Mouse (Mus musculus) stomach, postnatal 0 days (tissue): Measurements from ENCODE around the gene Gm973. TPM values are rescaled to one million over a fixed set of nuclear protein-coding genes. Genes with fewer than 3 reads are reported as not detected.

Experiments
- ATAC-seq: fragments of 200-750 bp; cut with Nextera tagmentation; 2 replicates; pipeline ENCODE4 v1.8.0; 2017; ENCODE audit not compliant: low FRiP score, low TSS enrichment
- DNase-seq: peaks from one replicate; pipeline ENCODE4 v3.0.0-alpha.2; 2016; ENCODE audit warnings: low spot score
- H3K27ac ChIP-seq: fragments of 300-500 bp; sonication (generic); replicated peaks from 2 replicates; pipeline ENCODE4 v1.5.1; 2014; ENCODE audit warnings: mild to moderate bottlenecking, control low read depth
- H3K27me3 ChIP-seq: fragments of 300-500 bp; sonication (generic); 2 replicates; pipeline ENCODE4 v1.6.1; 2014; ENCODE audit warnings: low read length; ENCODE audit not compliant: control insufficient read depth, insufficient read depth
- H3K36me3 ChIP-seq: fragments of 300-500 bp; sonication (generic); 2 replicates; pipeline ENCODE4 v1.6.1; 2014; ENCODE audit warnings: low read length, mixed read lengths; ENCODE audit not compliant: control insufficient read depth, insufficient read depth
- H3K4me1 ChIP-seq: fragments of 300-500 bp; sonication (generic); replicated peaks from 2 replicates; pipeline ENCODE4 v1.6.1; 2014; ENCODE audit warnings: antibody characterized with exemption; ENCODE audit not compliant: control insufficient read depth, insufficient read depth
- H3K4me2 ChIP-seq: fragments of 300-500 bp; sonication (generic); replicated peaks from 2 replicates; pipeline ENCODE4 v1.6.1; 2014; ENCODE audit warnings: low read depth, mild to moderate bottlenecking, control low read depth, moderate library complexity
- H3K4me3 ChIP-seq: fragments of 300-500 bp; sonication (generic); 2 replicates; pipeline ENCODE4 v1.5.1; 2014; ENCODE audit warnings: low read depth, low read length, control low read depth
- H3K9ac ChIP-seq: fragments of 300-500 bp; sonication (generic); 2 replicates; pipeline ENCODE4 v1.6.1; 2014; ENCODE audit warnings: mild to moderate bottlenecking, low read length, control low read depth, mixed read lengths
- H3K9me3 ChIP-seq: fragments of 300-500 bp; sonication (generic); 2 replicates; pipeline ENCODE4 v1.6.1; 2016; ENCODE audit warnings: low read length; ENCODE audit not compliant: control insufficient read depth
- CTCF ChIP-seq: IDR thresholded peaks from 2 replicates; pipeline ENCODE4 v1.5.1; 2016; ENCODE audit warnings: antibody characterized with exemption, low read depth, mild to moderate bottlenecking, moderate library complexity
- EP300 ChIP-seq: optimal IDR thresholded peaks from 2 replicates; pipeline ENCODE3; 2016; ENCODE audit warnings: antibody characterized with exemption
- WGBS: fragments of 180-500 bp; shearing (Covaris S2); extraction: QIAGEN DNeasy Blood & Tissue Kit; methylation state at CpG from one replicate; pipeline ENCODE4 v1.1.7; 2014; 5-methylcytosine and 5-hydroxymethylcytosine counted together
- polyA plus RNA-seq: library from polyadenylated mRNA; unstranded; fragments of >200 nt; fragmentation: Nextera tagmentation; extraction: Ambion mirVana; gene quantifications from 2 replicates; pipeline ENCODE4 v1.2.1, GENCODE M21; 2015

The Gm973 gene
- polyA plus RNA-seq, 1 experiment from 2014 or later = 0.51 TPM

DNA sequence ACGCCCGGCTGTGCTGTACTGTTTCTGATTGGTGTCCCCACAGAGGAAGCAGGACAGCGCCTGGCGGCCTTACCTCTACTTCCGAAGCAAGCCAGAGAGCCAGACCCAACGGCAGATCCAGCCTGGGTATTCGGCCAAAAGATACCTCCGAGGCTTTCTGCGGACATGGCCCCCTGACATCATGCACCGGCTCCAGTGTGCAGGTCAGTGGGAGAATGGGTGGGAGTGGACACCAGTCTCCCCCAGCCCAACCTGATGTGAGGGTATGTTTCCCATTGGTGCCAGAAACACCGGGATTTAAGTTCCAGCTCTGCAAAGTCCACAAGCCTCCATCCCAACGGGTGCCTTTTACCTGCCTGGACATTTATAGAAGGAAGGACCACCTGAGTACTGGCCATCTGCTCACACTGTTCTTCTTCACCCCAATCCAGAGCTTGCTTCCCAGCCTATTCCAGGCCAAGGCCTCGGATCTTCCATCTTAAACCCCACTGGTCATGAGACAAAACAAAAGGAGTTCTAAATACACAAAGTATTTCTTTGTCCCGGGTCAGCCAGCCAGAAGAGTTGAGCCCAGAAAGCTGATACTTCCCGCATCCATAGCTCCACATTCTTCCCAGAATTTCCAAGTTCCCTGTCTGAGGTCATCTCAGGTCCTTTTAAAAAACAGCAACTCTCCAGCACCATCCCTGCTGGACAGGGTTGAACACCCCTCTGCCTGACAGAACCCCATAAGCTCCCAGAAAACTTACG, 25.4 kb downstream of the Gm973 start:
- no peak for ATAC-seq
- Histone ChIP-seq H3K4me2 (no peak overlapping the region), H3K9ac (no peak overlapping the region), H3K9me3 (no peaks in the 10 kb centered on the region), H3K27ac (no peak overlapping the region), H3K4me3 (no peak overlapping the region), H3K36me3 (no peaks in the 10 kb centered on the region), H3K4me1 (no peaks in the 10 kb centered on the region), H3K27me3 (no peaks in the 10 kb centered on the region)
- 87% methylated on average over 16 of the region's 16 CpGs for WGBS
- TF ChIP-seq EP300 (no peak), CTCF (no peak)
- DNase-seq = no peak

- Histone ChIP-seq H3K4me1 (no peaks in the 10 kb centered on the region), H3K4me3 (no peak overlapping the region), H3K36me3 (no peaks in the 10 kb centered on the region), H3K27ac (no peak overlapping the region), H3K9ac (no peak overlapping the region), H3K27me3 (no peaks in the 10 kb centered on the region), H3K9me3 (no peaks in the 10 kb centered on the region), H3K4me2 (no peak overlapping the region)
- WGBS = 57% methylated on average over 6 of the region's 6 CpGs
- DNase-seq (no peak), ATAC-seq (no peak)
- no peak for TF ChIP-seq CTCF
Observed at GRCm38 (mm10) chr1:59542231-59542630, 26.2 kb downstream of the Gm973 start.

GRCm38 (mm10) chr1:59543911-59544310, 27.8 kb downstream of the Gm973 start:
- WGBS = 70% methylated on average over 8 of the region's 8 CpGs

GRCm38 (mm10) chr1:59548486-59548885, 32.4 kb downstream of the Gm973 start:
- no peak overlapping the region for H3K4me2 ChIP-seq
- H3K4me1 ChIP-seq = no peaks in the 10 kb centered on the region
- DNase-seq (no peak), ATAC-seq (no peak)
- no peak overlapping the region for H3K9ac ChIP-seq
- H3K9me3 ChIP-seq = no peaks in the 10 kb centered on the region
- H3K27me3 ChIP-seq = no peaks in the 10 kb centered on the region
- WGBS = 91% methylated on average over 5 of the region's 5 CpGs
- TF ChIP-seq EP300 = no peak
- no peak for TF ChIP-seq CTCF
- H3K27ac ChIP-seq = no peak overlapping the region
- H3K4me3 ChIP-seq = no peak overlapping the region
- H3K36me3 ChIP-seq = no peaks in the 10 kb centered on the region

More at GRCm38 (mm10) chr1:59543911-59544310, 27.8 kb downstream of the Gm973 start:
- H3K4me1 ChIP-seq = no peaks in the 10 kb centered on the region
- H3K9me3 ChIP-seq = no peaks in the 10 kb centered on the region
- H3K4me3 ChIP-seq = no peak overlapping the region
- H3K4me2 ChIP-seq = no peak overlapping the region
- no peaks in the 10 kb centered on the region for H3K27me3 ChIP-seq
- ATAC-seq (no peak), DNase-seq (no peak)
- TF ChIP-seq CTCF (no peak), EP300 (no peak)
- no peak overlapping the region for H3K27ac ChIP-seq
- H3K36me3 ChIP-seq = no peaks in the 10 kb centered on the region
- H3K9ac ChIP-seq = no peak overlapping the region

- no peak overlapping the region for H3K4me3 ChIP-seq
- ATAC-seq = no peak
Observed at GRCm38 (mm10) chr1:59549036-59549675, 33.1 kb downstream of the Gm973 start.

DNA sequence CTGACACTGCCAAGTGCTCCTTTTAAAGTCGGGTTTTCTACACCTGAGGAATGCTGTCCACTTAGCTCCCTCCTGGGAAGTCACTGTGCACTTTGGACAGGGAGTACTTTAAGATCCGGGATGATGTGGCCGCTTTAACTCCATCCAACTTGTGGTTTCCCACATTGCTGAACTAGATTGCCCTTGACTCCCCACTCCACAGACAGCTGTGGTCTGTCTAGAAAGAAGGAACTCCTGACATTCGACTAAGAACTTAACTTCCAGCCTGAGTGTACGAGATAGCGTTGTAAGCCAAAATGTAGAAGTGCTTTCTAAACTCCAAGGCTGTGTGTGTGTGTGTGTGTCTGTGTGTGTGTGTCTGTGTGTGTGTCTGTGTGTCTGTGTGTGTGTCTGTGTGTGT, 34.2 kb downstream of the Gm973 start:
- DNase-seq (no peak), ATAC-seq (peak; percentile 32; the same call in 1 of the 2 replicates)
- no peak overlapping the region for H3K27ac ChIP-seq
- H3K4me2 ChIP-seq = no peak overlapping the region
- H3K9ac ChIP-seq = no peak overlapping the region
- no peak for TF ChIP-seq EP300
- TF ChIP-seq CTCF = no peak
- H3K36me3 ChIP-seq = no peaks in the 10 kb centered on the region
- H3K27me3 ChIP-seq = no peaks in the 10 kb centered on the region
- no peaks in the 10 kb centered on the region for H3K9me3 ChIP-seq
- WGBS = 34% methylated on average over 6 of the region's 6 CpGs
- no peaks in the 10 kb centered on the region for H3K4me1 ChIP-seq
- no peak overlapping the region for H3K4me3 ChIP-seq

More at GRCm38 (mm10) chr1:59549036-59549675, 33.1 kb downstream of the Gm973 start:
- Histone ChIP-seq H3K9me3 (no peaks in the 10 kb centered on the region), H3K9ac (no peak overlapping the region), H3K27ac (no peak overlapping the region), H3K4me2 (no peak overlapping the region), H3K27me3 (no peaks in the 10 kb centered on the region), H3K36me3 (no peaks in the 10 kb centered on the region), H3K4me1 (no peaks in the 10 kb centered on the region)
- TF ChIP-seq CTCF (no peak), EP300 (no peak)
- DNase-seq = no peak
- WGBS = 78% methylated on average over 7 of the region's 7 CpGs
